Mouse (Mus musculus): ENCODE results near the gene Cluap1. TPM values are rescaled to one million over a fixed set of nuclear protein-coding genes. Genes with fewer than 3 reads are reported as not detected.

The Cluap1 gene
- polyA plus RNA-seq, 1 experiment from 2014 or later: 26.3 TPM

DNA sequence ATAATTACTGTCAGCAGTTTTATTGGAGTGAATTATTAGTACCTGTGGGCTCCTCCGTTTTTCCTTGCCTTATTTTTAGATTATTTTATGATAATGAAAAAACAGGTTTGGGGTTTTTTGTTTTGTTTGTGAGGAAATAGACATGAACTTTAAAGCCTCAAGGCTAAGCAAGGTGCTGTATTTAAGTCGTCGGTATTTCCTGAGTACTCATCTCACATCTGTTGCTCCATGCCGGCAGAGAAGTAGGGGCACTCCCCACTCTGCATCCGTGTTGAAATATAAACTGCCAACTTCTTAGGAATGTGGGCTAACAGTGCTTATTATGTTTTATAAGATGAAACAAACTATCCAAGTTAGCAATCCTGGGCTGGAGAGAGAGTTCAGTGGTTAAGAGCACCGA is 12.6 kb upstream of the Cluap1 start:
- H3K9me3 ChIP-seq (replicated peaks): no peaks in the 10 kb centered on the region
- 0 out of 2 replicates have a peak, but pooled peaks cover 5% of the 10 kb centered on the region for H3K4me1 ChIP-seq
- no peaks in the 10 kb centered on the region for H3K27me3 ChIP-seq
- no peak overlapping the region for H3K4me3 ChIP-seq (replicated peaks)
- no peak overlapping the region for H3K9ac ChIP-seq
- H3K4me2 ChIP-seq: no peak overlapping the region
- H3K27ac ChIP-seq: no peak overlapping the region
- WGBS: 77% methylated on average over 6 of the region's 6 CpGs
- peaks cover 51% of the 10 kb centered on the region for H3K36me3 ChIP-seq
- ATAC-seq (replicated peaks; ENCODE audit: low FRiP score): no peak

DNA sequence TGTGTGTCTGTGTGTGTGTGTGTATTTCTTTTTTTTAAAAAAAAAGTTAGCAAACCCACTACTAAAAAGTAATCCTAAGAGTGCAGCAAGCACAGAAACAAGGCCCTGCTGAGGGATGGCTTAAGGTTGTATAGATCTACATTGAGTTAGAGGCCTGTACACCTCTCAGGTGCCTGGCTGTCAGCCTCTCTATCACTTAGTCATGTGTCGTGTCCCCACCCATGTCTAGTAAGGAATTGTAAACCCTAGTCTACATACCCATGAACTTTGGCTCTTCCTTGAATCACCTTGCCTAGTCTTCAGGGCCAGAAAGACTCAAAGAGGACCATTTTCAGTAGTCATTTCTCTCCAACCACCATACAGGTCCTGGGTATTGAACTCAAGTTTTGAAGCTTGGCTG is 12.0 kb upstream of the Cluap1 start:
- no peak overlapping the region for H3K9ac ChIP-seq
- ATAC-seq (replicated peaks; ENCODE audit: low FRiP score): no peak
- 0 out of 2 replicates have a peak, but pooled peaks cover 5% of the 10 kb centered on the region for H3K4me1 ChIP-seq
- no peak overlapping the region for H3K4me3 ChIP-seq (replicated peaks)
- H3K4me2 ChIP-seq: no peak overlapping the region
- H3K27ac ChIP-seq: no peak overlapping the region
- peaks cover 56% of the 10 kb centered on the region for H3K36me3 ChIP-seq
- H3K27me3 ChIP-seq: no peaks in the 10 kb centered on the region
- no peaks in the 10 kb centered on the region for H3K9me3 ChIP-seq (replicated peaks)
- 90% methylated on average over 1 of the region's 1 CpGs for WGBS

DNA sequence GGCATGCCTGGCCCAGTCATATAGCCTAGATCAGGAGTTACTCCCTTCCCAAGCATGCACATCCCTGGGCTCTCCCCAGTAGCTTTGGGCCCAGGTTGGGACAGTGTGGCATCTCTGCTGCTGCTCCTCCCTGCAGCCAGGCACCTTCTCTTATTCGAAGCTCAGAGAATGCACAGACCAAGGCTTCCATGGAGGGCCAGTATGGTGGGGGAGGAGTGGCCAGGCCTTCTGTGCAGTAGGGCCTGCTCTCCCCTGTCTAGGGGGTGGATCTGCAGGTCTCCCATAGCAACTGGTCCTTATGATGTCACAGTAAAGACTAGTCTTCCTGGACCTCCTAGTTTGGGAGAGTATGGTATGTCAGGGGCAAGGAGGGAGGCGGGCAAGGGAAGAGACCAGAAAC is 1.1 kb upstream of the Cluap1 start:
- Histone ChIP-seq H3K4me1 (peaks cover 6% of the 10 kb centered on the region), H3K9ac (no peak overlapping the region), H3K36me3 (peaks cover 50% of the 10 kb centered on the region), H3K9me3 (replicated peaks) (no peaks in the 10 kb centered on the region), H3K4me2 (no peak overlapping the region), H3K27ac (no peak overlapping the region), H3K4me3 (replicated peaks) (no peak overlapping the region), H3K27me3 (no peaks in the 10 kb centered on the region)
- no peak for ATAC-seq (replicated peaks; ENCODE audit: low FRiP score)
- WGBS: 74% methylated on average over 2 of the region's 2 CpGs

DNA sequence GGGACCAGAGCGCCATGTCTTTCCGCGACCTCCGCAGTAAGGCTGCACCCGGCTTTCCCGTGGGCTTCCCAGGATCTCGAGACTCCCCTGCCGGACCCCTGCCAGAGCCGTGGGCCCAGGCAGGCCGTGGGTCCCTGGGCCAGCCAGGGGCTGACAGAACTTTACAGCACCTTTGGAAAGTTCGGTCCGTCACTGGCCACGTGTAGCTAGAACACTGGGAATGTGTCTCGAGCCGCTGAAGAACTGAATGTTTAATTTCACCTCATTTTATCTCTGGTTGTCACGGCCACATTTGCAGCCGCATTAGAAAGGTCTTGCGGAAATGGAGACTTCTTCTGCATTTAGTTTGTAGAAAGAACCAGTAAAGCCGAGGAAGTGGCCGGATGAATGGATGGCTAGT is 517 bp downstream of the Cluap1 start:
- Histone ChIP-seq H3K27ac (peak overlapping the region; percentile 81), H3K4me3 (replicated peaks) (peak overlapping the region; percentile 72), H3K4me1 (peaks cover 6% of the 10 kb centered on the region), H3K4me2 (peak overlapping the region; percentile 82), H3K9me3 (replicated peaks) (no peaks in the 10 kb centered on the region), H3K36me3 (peaks cover 50% of the 10 kb centered on the region), H3K9ac (peak overlapping the region; percentile 69), H3K27me3 (no peaks in the 10 kb centered on the region)
- WGBS: 6% methylated on average over 20 of the region's 20 CpGs
- ATAC-seq (replicated peaks; ENCODE audit: low FRiP score): no peak

DNA sequence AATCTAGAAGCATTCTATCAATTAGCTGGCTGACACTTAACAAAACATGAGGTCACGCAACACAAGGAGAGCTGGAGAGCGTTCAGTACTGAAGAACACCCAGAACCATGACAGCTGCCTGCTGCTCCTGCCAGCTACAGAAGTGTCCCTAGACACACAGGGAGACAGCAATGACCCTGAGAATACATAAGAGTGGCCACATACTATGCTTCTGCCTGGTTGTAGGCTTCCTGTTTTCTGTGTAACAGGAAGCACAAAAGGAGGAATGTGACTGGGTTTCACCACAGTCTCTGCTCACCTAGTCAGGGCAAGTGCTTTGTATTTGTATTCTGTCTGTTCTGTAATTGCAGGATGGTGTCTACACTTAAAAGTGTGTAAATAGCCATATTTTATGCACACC is 12.2 kb downstream of the Cluap1 start:
- WGBS: 90% methylated on average over 2 of the region's 2 CpGs
- no peak overlapping the region for H3K9ac ChIP-seq
- no peaks in the 10 kb centered on the region for H3K27me3 ChIP-seq
- H3K9me3 ChIP-seq (replicated peaks): no peaks in the 10 kb centered on the region
- H3K4me1 ChIP-seq: no peaks in the 10 kb centered on the region
- H3K36me3 ChIP-seq: peaks cover 83% of the 10 kb centered on the region
- H3K27ac ChIP-seq: no peak overlapping the region
- no peak overlapping the region for H3K4me3 ChIP-seq (replicated peaks)
- no peak for ATAC-seq (replicated peaks; ENCODE audit: low FRiP score)
- H3K4me2 ChIP-seq: no peak overlapping the region

DNA sequence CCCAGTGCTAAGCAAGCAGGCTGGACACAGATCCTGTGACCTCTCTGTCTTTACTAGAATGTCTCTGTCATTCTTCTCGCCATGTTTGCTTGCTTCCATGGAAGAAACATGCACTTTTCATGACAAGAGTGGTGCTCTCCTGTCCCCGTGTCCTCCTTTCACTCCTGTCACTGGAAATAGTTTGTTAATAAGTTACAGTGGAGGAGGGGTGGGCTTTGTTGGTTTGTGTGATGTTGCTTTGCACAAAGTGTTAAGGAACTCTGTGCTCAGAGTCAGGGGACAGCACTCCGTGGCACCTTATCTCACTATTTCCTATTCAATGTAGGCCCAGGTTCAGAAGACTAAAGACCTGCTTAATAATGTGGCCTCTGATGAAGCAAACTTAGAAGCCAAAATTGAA is 14.9 kb downstream of the Cluap1 start:
- no peak overlapping the region for H3K27ac ChIP-seq

DNA sequence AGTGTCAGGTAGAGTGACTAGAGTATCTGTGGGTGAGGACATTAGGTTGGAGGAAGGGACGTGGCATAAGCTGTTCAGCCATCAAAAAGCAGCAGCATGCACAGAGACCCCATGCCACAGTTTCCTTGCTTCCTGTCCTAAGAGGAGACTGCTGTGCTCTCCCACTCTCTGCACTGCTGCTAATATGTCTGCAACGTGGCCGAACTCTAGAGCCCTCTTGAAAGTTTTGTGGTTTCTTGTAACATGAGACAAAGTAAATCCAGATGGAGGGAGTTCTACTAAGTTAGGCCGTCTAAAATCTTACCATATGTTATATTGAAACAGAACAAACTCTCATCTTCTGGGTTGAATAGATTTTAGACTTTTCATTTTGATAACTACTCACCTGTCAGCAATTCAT is 15.4 kb downstream of the Cluap1 start:
- ATAC-seq (replicated peaks; ENCODE audit: low FRiP score): no peak
- Histone ChIP-seq H3K36me3 (peaks cover 76% of the 10 kb centered on the region), H3K9ac (no peak overlapping the region), H3K4me3 (replicated peaks) (no peak overlapping the region), H3K4me2 (no peak overlapping the region), H3K27ac (no peak overlapping the region), H3K4me1 (no peaks in the 10 kb centered on the region), H3K27me3 (no peaks in the 10 kb centered on the region), H3K9me3 (replicated peaks) (no peaks in the 10 kb centered on the region)
- 42% methylated on average over 4 of the region's 4 CpGs for WGBS

More for the DNA sequence above, 14.9 kb downstream of the Cluap1 start:
- Histone ChIP-seq H3K36me3 (peaks cover 77% of the 10 kb centered on the region), H3K27me3 (no peaks in the 10 kb centered on the region), H3K9ac (no peak overlapping the region), H3K9me3 (replicated peaks) (no peaks in the 10 kb centered on the region), H3K4me2 (no peak overlapping the region), H3K4me1 (no peaks in the 10 kb centered on the region), H3K4me3 (replicated peaks) (no peak overlapping the region)
- WGBS: 81% methylated on average over 3 of the region's 3 CpGs
- ATAC-seq (replicated peaks; ENCODE audit: low FRiP score): no peak

DNA sequence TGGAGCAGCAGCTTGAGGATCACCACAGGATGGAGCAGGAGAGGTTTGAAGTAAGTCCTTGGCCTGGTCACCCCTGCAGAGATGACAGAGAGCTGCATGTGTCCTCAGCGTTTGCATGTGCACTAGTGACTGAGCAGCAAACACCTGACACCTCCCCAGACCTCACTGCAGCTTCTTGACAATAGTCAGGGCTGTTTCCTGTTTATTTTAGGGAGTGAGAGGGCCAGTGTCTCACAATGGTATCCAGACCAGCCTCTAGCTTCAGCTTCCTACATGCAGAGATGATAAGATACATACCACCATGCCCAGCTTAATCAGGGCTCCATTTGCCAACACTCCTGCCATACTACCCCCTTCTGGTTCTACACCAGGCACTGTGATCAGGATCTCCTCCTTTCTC is 20.0 kb downstream of the Cluap1 start:
- Histone ChIP-seq H3K27ac (no peak overlapping the region), H3K36me3 (peaks cover 74% of the 10 kb centered on the region), H3K4me1 (no peaks in the 10 kb centered on the region), H3K4me2 (no peak overlapping the region), H3K9ac (no peak overlapping the region), H3K4me3 (replicated peaks) (no peak overlapping the region), H3K27me3 (no peaks in the 10 kb centered on the region), H3K9me3 (replicated peaks) (no peaks in the 10 kb centered on the region)
- 62% methylated on average over 1 of the region's 1 CpGs for WGBS
- ATAC-seq (replicated peaks; ENCODE audit: low FRiP score): no peak

DNA sequence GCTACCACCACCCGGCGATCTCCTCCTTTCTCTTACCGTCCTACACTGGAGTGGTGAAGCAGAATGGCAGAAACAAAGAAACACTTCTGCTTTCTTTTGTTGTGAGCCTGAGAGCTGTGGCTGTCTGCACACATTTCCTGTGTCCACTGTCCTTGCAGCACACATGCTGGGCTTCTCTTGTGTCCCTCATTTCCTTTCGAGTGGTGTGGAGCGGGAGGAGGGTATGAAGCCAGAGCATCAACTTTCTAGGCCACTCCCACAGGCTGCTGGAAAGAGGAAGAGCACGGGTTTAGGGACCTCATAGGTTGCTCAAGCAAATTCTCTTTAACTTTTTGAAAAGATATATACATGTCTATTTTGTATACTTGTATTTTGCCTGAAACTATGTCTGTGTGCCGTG is 20.6 kb downstream of the Cluap1 start:
- Histone ChIP-seq H3K4me3 (replicated peaks) (no peak overlapping the region), H3K9me3 (replicated peaks) (no peaks in the 10 kb centered on the region), H3K27ac (no peak overlapping the region), H3K4me1 (no peaks in the 10 kb centered on the region), H3K4me2 (no peak overlapping the region), H3K36me3 (peaks cover 74% of the 10 kb centered on the region), H3K27me3 (no peaks in the 10 kb centered on the region), H3K9ac (no peak overlapping the region)
- 80% methylated on average over 7 of the region's 7 CpGs for WGBS
- no peak for ATAC-seq (replicated peaks; ENCODE audit: low FRiP score)

DNA sequence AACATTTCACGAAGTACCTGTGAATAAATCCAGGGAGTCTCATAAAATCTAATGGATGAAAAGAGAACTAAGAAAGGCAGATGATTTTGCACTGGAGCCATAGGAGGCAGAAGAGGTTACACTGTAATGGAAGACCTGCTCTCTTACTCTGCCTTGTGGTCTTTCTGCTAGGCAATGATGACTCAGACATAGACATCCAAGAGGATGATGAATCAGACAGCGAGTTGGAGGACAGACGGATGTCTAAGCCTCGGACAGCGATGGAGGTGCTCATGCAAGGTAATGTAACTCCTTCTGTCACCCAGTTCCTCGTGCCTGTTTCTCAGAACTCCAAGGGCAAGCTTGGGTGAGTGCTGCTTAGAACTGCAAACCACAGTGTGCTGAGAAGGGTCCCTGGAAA is 24.9 kb downstream of the Cluap1 start:
- H3K9ac ChIP-seq: no peak overlapping the region
- H3K9me3 ChIP-seq (replicated peaks): no peaks in the 10 kb centered on the region
- no peaks in the 10 kb centered on the region for H3K27me3 ChIP-seq
- ATAC-seq (replicated peaks; ENCODE audit: low FRiP score): no peak
- no peak overlapping the region for H3K27ac ChIP-seq
- H3K4me2 ChIP-seq: no peak overlapping the region
- H3K36me3 ChIP-seq: peaks cover 87% of the 10 kb centered on the region
- WGBS: 94% methylated on average over 6 of the region's 6 CpGs
- no peak overlapping the region for H3K4me3 ChIP-seq (replicated peaks)
- H3K4me1 ChIP-seq: no peaks in the 10 kb centered on the region

DNA sequence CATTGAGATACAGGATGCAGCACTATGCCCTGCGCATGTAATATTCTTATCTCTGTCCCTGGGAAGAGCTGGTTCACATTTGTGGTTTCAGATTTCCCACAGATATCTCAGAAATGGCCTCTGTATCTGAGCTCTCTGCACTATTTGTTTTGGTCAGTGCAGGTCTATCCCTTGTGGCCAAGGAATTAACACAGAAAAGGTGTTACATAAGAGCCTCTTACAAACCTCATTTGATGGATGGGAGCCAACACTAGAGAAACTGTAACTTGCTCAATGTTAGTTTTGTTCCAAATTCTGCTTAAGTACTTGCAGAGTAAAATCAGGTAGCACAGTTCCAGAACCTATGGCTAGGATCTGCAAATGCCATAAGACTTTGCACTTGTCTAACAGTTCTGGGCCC is 25.5 kb downstream of the Cluap1 start:
- H3K4me1 ChIP-seq: no peaks in the 10 kb centered on the region
- H3K9me3 ChIP-seq (replicated peaks): no peaks in the 10 kb centered on the region
- peaks cover 89% of the 10 kb centered on the region for H3K36me3 ChIP-seq
- no peak overlapping the region for H3K27ac ChIP-seq
- WGBS: 91% methylated on average over 1 of the region's 1 CpGs
- no peak overlapping the region for H3K4me2 ChIP-seq
- ATAC-seq (replicated peaks; ENCODE audit: low FRiP score): no peak
- H3K4me3 ChIP-seq (replicated peaks): no peak overlapping the region
- H3K9ac ChIP-seq: no peak overlapping the region
- H3K27me3 ChIP-seq: no peaks in the 10 kb centered on the region

DNA sequence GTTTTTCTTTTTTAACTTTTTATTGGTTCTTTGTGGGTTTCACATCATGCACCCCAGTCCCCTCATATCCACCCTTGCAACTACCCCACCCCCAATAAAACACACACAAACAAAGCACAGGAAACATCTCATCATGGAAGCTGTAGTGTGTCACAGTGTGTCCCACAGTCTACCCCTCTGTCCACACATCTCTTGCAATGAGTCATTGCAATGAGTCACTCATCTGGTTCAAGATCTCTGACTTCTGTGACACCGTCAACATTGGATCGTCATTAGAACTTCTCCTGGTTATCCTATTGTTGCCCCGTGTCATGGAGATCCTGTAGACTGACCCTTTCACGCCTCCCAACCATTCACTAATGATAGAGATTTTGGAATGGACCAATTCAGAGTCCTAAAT is 26.1 kb downstream of the Cluap1 start:
- ATAC-seq (replicated peaks; ENCODE audit: low FRiP score): no peak
- 90% methylated on average over 4 of the region's 4 CpGs for WGBS

DNA sequence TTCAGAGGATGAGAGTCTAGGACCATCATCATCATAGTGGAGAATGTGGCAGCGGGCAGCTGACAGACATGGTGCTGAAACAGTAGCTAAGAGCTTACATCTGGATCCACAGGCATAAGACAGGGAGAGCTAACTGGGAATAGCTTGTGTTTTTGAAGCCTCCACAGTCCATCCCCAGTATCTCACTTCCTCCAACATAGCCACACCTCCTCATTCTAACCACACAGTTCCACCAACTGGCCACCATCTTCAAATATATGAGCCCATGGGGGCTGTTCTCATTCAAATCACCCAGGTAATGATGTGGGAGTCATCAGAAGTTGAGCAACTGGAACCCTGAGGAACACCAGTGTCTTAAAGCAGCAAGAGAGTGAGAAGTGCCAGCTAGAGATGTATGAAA is 42.5 kb downstream of the Cluap1 start:
- H3K4me1 ChIP-seq: no peaks in the 10 kb centered on the region
- H3K4me2 ChIP-seq: no peak overlapping the region
- no peak overlapping the region for H3K4me3 ChIP-seq (replicated peaks)
- H3K9me3 ChIP-seq (replicated peaks): no peaks in the 10 kb centered on the region
- no peaks in the 10 kb centered on the region for H3K27me3 ChIP-seq
- H3K36me3 ChIP-seq: no peaks in the 10 kb centered on the region
- H3K27ac ChIP-seq: no peak overlapping the region
- WGBS: 82% methylated on average over 1 of the region's 1 CpGs
- H3K9ac ChIP-seq: no peak overlapping the region
- no peak for ATAC-seq (replicated peaks; ENCODE audit: low FRiP score)

More for the DNA sequence above, 26.1 kb downstream of the Cluap1 start:
- Histone ChIP-seq H3K4me3 (replicated peaks) (no peak overlapping the region), H3K4me1 (no peaks in the 10 kb centered on the region), H3K4me2 (no peak overlapping the region), H3K9ac (no peak overlapping the region), H3K27ac (no peak overlapping the region), H3K9me3 (replicated peaks) (no peaks in the 10 kb centered on the region), H3K36me3 (peaks cover 88% of the 10 kb centered on the region), H3K27me3 (no peaks in the 10 kb centered on the region)
